Mouse (Mus musculus) MEL (cell line): Measurements from ENCODE around the gene Tbc1d23. TPM values are rescaled to one million over a fixed set of nuclear protein-coding genes. Genes with fewer than 3 reads are reported as not detected.
A peak's percentile ranks its signal among the peaks of the same experiment; 100 is the strongest.

Experiments
- DNase-seq: peaks from one replicate; pipeline ENCODE4 v3.0.0; 2011; ENCODE audit warnings: low read depth, low spot score
- H3K27ac ChIP-seq: 2 replicates; pipeline ENCODE4 v1.5.1; 2012; ENCODE audit warnings: low read depth, mild to moderate bottlenecking, control low read depth, low read length, moderate library complexity; ENCODE audit not compliant: control insufficient read depth
- H3K27me3 ChIP-seq, 2 experiments: fragments of 150-350 bp in 1 of 2; sonication (generic) in 1 of 2; 2 replicates each; pipeline ENCODE4 v1.6.1; 2012; ENCODE audit warnings: low read length in 2 of 2, mild to moderate bottlenecking in 2 of 2, improper control_type of control experiment in 1 of 2, moderate library complexity in 1 of 2; ENCODE audit not compliant: insufficient read depth in 2 of 2, control insufficient read depth in 1 of 2
- H3K36me3 ChIP-seq, 2 experiments: 2 replicates each; pipeline ENCODE4 v1.6.1; 2012 to 2014; ENCODE audit warnings: low read length in 2 of 2, improper control_type of control experiment in 1 of 2, inconsistent platforms in 1 of 2, mild to moderate bottlenecking in 1 of 2; ENCODE audit not compliant: insufficient read depth in 2 of 2, control insufficient read depth in 1 of 2
- H3K4me1 ChIP-seq, 2 experiments: fragments of 150-350 bp in 1 of 2; sonication (generic) in 1 of 2; 2 replicates each; pipeline ENCODE4 v1.6.1; 2012; ENCODE audit warnings: low read length in 2 of 2, improper control_type of control experiment in 1 of 2, mild to moderate bottlenecking in 1 of 2; ENCODE audit not compliant: insufficient read depth in 2 of 2, control insufficient read depth in 1 of 2
- H3K4me3 ChIP-seq, 2 experiments: fragments of 150-350 bp in 1 of 2; sonication (generic) in 1 of 2; 2 replicates each; pipeline ENCODE4 v1.5.1; 2012; ENCODE audit warnings: low read depth in 2 of 2, low read length in 2 of 2, mild to moderate bottlenecking in 2 of 2, moderate library complexity in 2 of 2, control low read depth in 1 of 2, improper control_type of control experiment in 1 of 2; ENCODE audit not compliant: control insufficient read depth in 1 of 2, insufficient read depth in 1 of 2
- H3K79me2 ChIP-seq: 2 replicates; pipeline ENCODE4 v1.6.1; 2012; ENCODE audit warnings: mild to moderate bottlenecking, low read length, moderate library complexity; ENCODE audit not compliant: control insufficient read depth, poor library complexity, insufficient read depth
- H3K9ac ChIP-seq: 2 replicates; pipeline ENCODE4 v1.6.1; 2012; ENCODE audit warnings: low read depth, mild to moderate bottlenecking, control low read depth, low read length, moderate library complexity; ENCODE audit not compliant: control insufficient read depth, poor library complexity, severe bottlenecking
- H3K9me3 ChIP-seq: fragments of 150-350 bp; sonication (generic); replicated peaks from 2 replicates; pipeline ENCODE4 v1.6.1; 2012; ENCODE audit warnings: mild to moderate bottlenecking, low read length, improper control_type of control experiment, moderate library complexity; ENCODE audit not compliant: insufficient read depth
- CTCF ChIP-seq, 3 experiments: IDR thresholded peaks in 2 of 3; conservative IDR thresholded peaks in 1 of 3; 2 replicates each; pipeline ENCODE4 v1.5.1; 2011 to 2012; ENCODE audit warnings: low read length in 3 of 3, low read depth in 2 of 3, mild to moderate bottlenecking in 2 of 3, improper control_type of control experiment in 1 of 3, inconsistent platforms in 1 of 3, mixed read lengths in 1 of 3, moderate library complexity in 1 of 3; ENCODE audit not compliant: control insufficient read depth in 1 of 3, insufficient read depth in 1 of 3, poor library complexity in 1 of 3, severe bottlenecking in 1 of 3
- GABPA ChIP-seq: IDR thresholded peaks from 2 replicates; pipeline ENCODE4 v1.6.1; 2012; ENCODE audit warnings: low read depth, mild to moderate bottlenecking, inconsistent platforms, low read length, improper control_type of control experiment, moderate library complexity
- GATA1 ChIP-seq: IDR thresholded peaks from 2 replicates; pipeline ENCODE4 v1.6.1; 2011; ENCODE audit warnings: low read depth, low read length, improper control_type of control experiment
- HCFC1 ChIP-seq: IDR thresholded peaks from 2 replicates; pipeline ENCODE4 v1.6.1; 2012; ENCODE audit warnings: low read depth, mild to moderate bottlenecking, inconsistent platforms, low read length, improper control_type of control experiment, moderate library complexity
- KAT2A ChIP-seq: conservative IDR thresholded peaks from 2 replicates; pipeline ENCODE4 v1.6.1; 2012; ENCODE audit warnings: low read depth, low read length, improper control_type of control experiment, inconsistent platforms
- MAZ ChIP-seq: IDR thresholded peaks from 2 replicates; pipeline ENCODE4 v1.6.1; 2012; ENCODE audit warnings: low read depth, mild to moderate bottlenecking, inconsistent platforms, low read length, improper control_type of control experiment
- MXI1 ChIP-seq: IDR thresholded peaks from 2 replicates; pipeline ENCODE4 v1.6.1; 2011; ENCODE audit warnings: mild to moderate bottlenecking, low read depth, low read length, improper control_type of control experiment
- MYB ChIP-seq: IDR thresholded peaks from 2 replicates; pipeline ENCODE4 v1.6.1; 2011; ENCODE audit warnings: mild to moderate bottlenecking, low read depth, low read length, improper control_type of control experiment
- NELFE ChIP-seq: IDR thresholded peaks from 2 replicates; pipeline ENCODE4 v1.6.1; 2011; ENCODE audit warnings: low read depth, low read length, improper control_type of control experiment
- NRF1 ChIP-seq: IDR thresholded peaks from 2 replicates; pipeline ENCODE4 v1.6.1; 2014; ENCODE audit warnings: low read depth, mild to moderate bottlenecking, inconsistent platforms, low read length, improper control_type of control experiment, moderate library complexity; ENCODE audit not compliant: poor library complexity, insufficient read depth, severe bottlenecking
- POLR2A ChIP-seq, 2 experiments: IDR thresholded peaks; 2 replicates each; pipeline ENCODE4 v1.6.1; 2011 to 2012; ENCODE audit warnings: low read length in 2 of 2, mild to moderate bottlenecking in 2 of 2, control low read depth in 1 of 2, improper control_type of control experiment in 1 of 2, low read depth in 1 of 2, moderate library complexity in 1 of 2; ENCODE audit not compliant: control insufficient read depth in 1 of 2, insufficient read depth in 1 of 2, poor library complexity in 1 of 2
- POLR2AphosphoS5 ChIP-seq: IDR thresholded peaks from 2 replicates; pipeline ENCODE4 v1.6.1; 2012; ENCODE audit warnings: low read depth, borderline replicate concordance, mild to moderate bottlenecking, inconsistent platforms, low read length, moderate library complexity, mixed read lengths
- RAD21 ChIP-seq: IDR thresholded peaks from 2 replicates; pipeline ENCODE4 v1.6.1; 2011; ENCODE audit warnings: mild to moderate bottlenecking, low read depth, low read length, improper control_type of control experiment
- RCOR1 ChIP-seq: IDR thresholded peaks from 2 replicates; pipeline ENCODE4 v1.6.1; 2012; ENCODE audit warnings: low read depth, mild to moderate bottlenecking, inconsistent platforms, low read length, improper control_type of control experiment
- TAL1 ChIP-seq: IDR thresholded peaks from 2 replicates; pipeline ENCODE4 v1.6.1; 2012; ENCODE audit warnings: mild to moderate bottlenecking, inconsistent platforms, low read length, moderate library complexity, mixed read lengths
- ZMIZ1 ChIP-seq: IDR thresholded peaks from 2 replicates; pipeline ENCODE4 v1.6.1; 2012; ENCODE audit warnings: low read depth, mild to moderate bottlenecking, inconsistent platforms, low read length, improper control_type of control experiment, moderate library complexity
- ZNF384 ChIP-seq: IDR thresholded peaks from 2 replicates; pipeline ENCODE4 v1.6.1; 2012; ENCODE audit warnings: low read depth, mild to moderate bottlenecking, inconsistent platforms, low read length, improper control_type of control experiment
- polyA plus RNA-seq, 2 experiments: library from polyadenylated mRNA; stranded (reverse) in 1 of 2; unstranded in 1 of 2; fragments of >175 nt in 1 of 2; fragments of >200 nt in 1 of 2; gene quantifications; 2 replicates each; pipeline versions ENCODE4 v1.2.1 to v1.2.4; 2012; ENCODE audit warnings: low replicate concordance in 2 of 2, low read depth in 1 of 2; ENCODE audit not compliant: insufficient read length in 2 of 2, insufficient read depth in 1 of 2, missing spikeins in 1 of 2
- total RNA-seq: library from RNA; depleted of rRNA; stranded (reverse); fragments of 300-350 nt; gene quantifications from 2 replicates; pipeline ENCODE4 v1.2.3, GENCODE M21; 2012

Gene Tbc1d23
- total and polyA plus RNA-seq, 3 experiments, result 16.9 to 18.1 TPM; not detected in 1

GRCm38 (mm10) chr16:57122682-57123445 is 108.4 kb downstream of the Tbc1d23 start (continued):
- TF ChIP-seq HCFC1 (no peak), CTCF (IDR thresholded peaks at IDR 0.05 in 2 of 3, conservative IDR thresholded peaks at IDR 0.05 in 1 of 3; ENCODE audit: control insufficient read depth in 1 of 3, insufficient read depth in 1 of 3, low read depth in 2 of 3, low read length in 3 of 3, poor library complexity in 1 of 3, severe bottlenecking in 1 of 3) (no peak), MXI1 (peak; percentile 59; the same call in 1 of the 2 replicates), GATA1 (peak; percentile 68), NELFE (no peak), MYB (no peak), POLR2AphosphoS5 (no peak), GABPA (no peak), ZNF384 (no peak), RAD21 (no peak), RCOR1 (peak; percentile 93), NRF1 (no peak), KAT2A (no peak)

DNA sequence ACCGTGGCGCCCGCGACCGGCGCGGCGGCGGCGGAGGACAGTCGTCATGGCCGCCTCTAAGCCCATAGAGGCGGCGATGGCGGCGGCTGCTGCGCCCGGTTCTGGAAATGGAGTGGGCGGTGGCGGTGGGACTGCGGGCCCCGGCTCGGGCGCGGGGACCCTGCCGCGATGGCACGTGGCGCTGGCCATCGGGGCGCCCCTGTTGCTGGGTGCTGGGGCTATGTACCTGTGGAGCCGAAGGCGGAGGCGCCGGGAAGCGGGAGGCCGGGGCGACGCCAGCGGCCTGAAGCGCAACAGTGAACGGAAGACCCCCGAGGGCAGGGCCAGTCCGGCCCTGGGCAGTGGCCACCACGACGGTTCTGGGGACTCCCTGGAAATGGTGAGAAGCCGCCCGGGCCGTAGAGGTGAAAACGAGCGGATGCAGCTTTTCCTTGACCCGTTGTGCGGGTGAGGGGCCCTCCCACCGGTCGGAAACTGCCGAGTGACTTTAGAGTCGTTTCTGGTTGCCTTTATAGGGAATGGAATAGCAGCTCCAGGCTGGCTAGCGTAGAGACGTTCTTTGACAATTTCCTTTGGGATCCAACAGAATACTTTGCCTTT is 109.4 kb downstream of the Tbc1d23 start:
- peak; percentile 9; the same call in 1 of the 2 replicates for TF ChIP-seq MAZ
- TF ChIP-seq POLR2A (IDR thresholded peaks at IDR 0.05; ENCODE audit: control insufficient read depth in 1 of 2, insufficient read depth in 1 of 2, low read depth in 1 of 2, low read length in 2 of 2, poor library complexity in 1 of 2), result 0 out of 4 replicates have a peak, but pooled peaks of 1 of the 2 experiments have one; percentile 90
- TF ChIP-seq ZMIZ1, result no peak
- no peak for TF ChIP-seq TAL1
- TF ChIP-seq HCFC1, result no peak
- Histone ChIP-seq H3K27ac (peak overlapping the region; percentile 92), H3K4me1 (peaks cover 4 to 22% of the 10 kb centered on the region in 2 experiments; a peak in 3 of 4 replicates), H3K36me3 (peaks cover 3 to 40% of the 10 kb centered on the region in 2 experiments), H3K27me3 (no peaks in the 10 kb centered on the region), H3K9me3 (no peaks in the 10 kb centered on the region), H3K4me3 (peak overlapping the region; percentile 61 to 79), H3K79me2 (peaks cover 42% of the 10 kb centered on the region), H3K9ac (peak overlapping the region; percentile 95)
- peak; percentile 37 for DNase-seq
